Mouse (Mus musculus): Measurements from ENCODE around the gene Tnp1. TPM values are rescaled to one million over a fixed set of nuclear protein-coding genes. Genes with fewer than 3 reads are reported as not detected.

Gene Tnp1
- total RNA-seq (2021), result not detected
- long read RNA-seq, experiment 1, result 0 reads
- long read RNA-seq, experiment 2, result 0 reads

- no peak for TF ChIP-seq CTCF (IDR thresholded peaks at IDR 0.05)
- intact Hi-C loops (cut with DNase I), result no loop called here
- Histone ChIP-seq H3K27ac (no peak within 1 kb of the TSS), H3K4me3 (no peak within 1 kb of the TSS)
- DNase-seq, result no peak
Measured at GRCm38 (mm10) chr1:73015731-73016130, at the start of gene Tnp1. Gene Tnp1 (minus strand): TSS chr1:73015909.

DNA sequence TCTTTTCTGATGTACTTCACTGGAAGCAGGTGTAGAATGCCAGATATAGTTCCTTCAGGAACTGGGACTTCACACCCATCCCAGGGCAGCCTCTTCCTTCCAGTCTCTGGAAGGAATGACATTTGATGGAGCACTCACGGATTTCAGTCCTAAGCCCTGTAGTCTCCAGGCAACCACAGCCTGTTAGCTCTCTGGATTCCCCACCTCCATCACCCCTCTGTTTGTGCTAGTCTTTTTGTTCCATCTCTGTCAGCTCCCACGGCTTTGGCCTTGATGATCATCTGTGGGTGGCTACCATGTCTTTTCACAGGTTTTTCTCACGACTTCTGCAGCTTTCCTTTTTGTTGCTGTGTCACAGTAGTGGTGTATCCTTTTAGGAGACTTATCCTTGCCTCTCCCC is 48.6 kb upstream of the Tnp1 start:
- no peak overlapping the region for H3K27ac ChIP-seq
- TF ChIP-seq CTCF (IDR thresholded peaks at IDR 0.05), result no peak
- H3K4me3 ChIP-seq, result no peak overlapping the region
- no peak for DNase-seq
- intact Hi-C loops (cut with DNase I), result no loop called here

DNA sequence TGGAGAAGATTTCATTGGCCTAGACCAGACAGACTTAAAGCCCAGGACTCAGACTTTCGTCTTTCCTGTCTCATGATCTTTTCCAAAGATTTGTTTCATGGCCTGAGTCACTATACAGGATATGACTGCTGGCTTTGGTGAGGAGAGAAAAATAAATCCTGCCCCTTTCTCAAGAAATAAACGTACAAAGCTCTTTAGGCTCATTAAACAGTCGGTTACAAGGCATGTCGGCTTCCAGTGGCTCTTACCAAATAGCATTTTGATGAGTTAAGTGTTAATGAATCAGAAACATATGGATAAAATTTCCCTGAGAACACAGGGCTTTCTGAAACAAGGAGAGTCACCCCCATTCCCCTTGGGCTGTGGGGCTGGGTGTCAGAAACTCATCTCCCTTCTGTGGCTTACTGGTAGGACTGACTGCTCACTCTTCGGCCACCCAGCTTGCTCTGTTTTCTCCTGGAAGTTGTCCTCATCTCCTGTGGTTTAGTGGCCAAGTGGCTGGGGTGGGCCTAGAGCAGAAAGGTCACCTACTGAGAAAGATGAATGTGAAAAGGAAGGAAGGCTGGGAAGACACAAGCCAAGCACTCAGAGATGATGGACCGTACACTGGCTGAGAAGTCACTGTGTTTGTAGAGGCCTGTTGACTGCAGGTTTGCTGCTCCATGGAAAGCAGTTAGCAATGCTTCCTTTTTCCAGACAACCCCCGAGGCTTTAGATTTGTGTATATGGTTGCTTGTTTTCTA is 46.0 kb upstream of the Tnp1 start:
- DNase-seq, result no peak
- intact Hi-C loops (cut with DNase I), result no loop called here
- TF ChIP-seq CTCF (IDR thresholded peaks at IDR 0.05), result no peak
- no peak overlapping the region for H3K4me3 ChIP-seq
- H3K27ac ChIP-seq, result no peak overlapping the region

DNA sequence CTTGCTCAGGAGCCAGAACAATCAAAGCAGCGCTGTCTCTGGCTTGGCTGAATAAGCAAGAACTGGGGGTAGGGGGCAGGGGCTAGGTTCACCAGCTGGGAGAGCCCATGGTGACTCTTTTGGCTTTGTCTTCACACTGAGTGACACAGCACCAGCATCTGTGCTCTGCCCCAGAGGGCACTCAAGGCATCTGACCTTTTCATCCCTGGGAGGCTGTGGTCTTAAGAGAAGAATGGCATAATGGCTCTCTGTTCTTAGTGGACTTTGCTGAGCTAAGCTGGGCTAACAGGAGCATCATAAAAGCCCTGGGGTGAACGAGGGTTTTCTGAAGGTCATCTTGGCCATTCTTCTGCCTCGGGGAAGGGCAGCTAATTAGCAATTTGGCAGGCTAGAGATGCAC is 44.6 kb upstream of the Tnp1 start:
- intact Hi-C loops (cut with DNase I), result no loop called here
- Histone ChIP-seq H3K4me3 (no peak overlapping the region), H3K27ac (no peak overlapping the region)
- no peak for TF ChIP-seq CTCF (IDR thresholded peaks at IDR 0.05)
- no peak for DNase-seq

DNA sequence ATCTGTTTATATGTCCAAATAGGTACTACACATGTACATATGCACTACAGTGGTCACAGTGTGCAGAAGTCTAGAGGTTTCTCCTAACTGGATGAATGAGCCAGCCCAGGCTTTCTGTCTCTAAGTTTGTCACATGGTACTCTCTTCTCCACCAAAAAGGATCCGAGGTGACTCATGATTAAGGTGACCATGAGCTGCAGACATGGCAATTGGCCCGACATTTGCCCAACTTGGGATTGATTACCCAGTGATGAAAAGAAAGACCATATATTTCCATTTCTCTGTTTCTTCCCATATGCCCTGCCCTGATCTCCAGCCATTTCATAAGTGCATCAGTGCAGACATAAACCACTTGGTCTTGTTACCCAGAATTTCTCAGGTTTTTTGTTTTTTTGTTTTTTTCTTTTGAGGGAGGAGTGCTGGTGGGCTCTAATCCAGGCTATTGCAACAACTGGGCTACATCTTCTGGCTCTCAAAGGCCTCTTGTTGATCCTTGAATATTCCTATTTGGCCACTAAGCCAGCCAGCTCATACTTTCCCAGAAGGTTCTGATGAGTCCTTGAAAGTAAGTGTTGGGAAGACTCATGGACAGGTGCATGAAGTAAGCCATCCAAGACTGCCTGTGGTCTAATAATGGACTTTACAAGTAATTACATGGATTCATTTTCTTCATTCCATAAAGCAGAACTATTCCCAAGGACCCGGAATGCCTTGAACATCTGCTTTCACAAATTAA is 40.7 kb upstream of the Tnp1 start:
- DNase-seq, result no peak
- intact Hi-C loops (cut with DNase I), result no loop called here
- no peak for TF ChIP-seq CTCF (IDR thresholded peaks at IDR 0.05)

GRCm38 (mm10) chr1:73055820-73056219 is 40.1 kb upstream of the Tnp1 start:
- no peak for TF ChIP-seq CTCF (IDR thresholded peaks at IDR 0.05)
- intact Hi-C loops (cut with DNase I), result no loop called here
- Histone ChIP-seq H3K27ac (no peak overlapping the region), H3K4me3 (no peak overlapping the region)
- no peak for DNase-seq

More for the DNA sequence above, 40.7 kb upstream of the Tnp1 start:
- Histone ChIP-seq H3K27ac (no peak overlapping the region), H3K4me3 (no peak overlapping the region)

- no peak for TF ChIP-seq CTCF (IDR thresholded peaks at IDR 0.05)
- peak; percentile 80 for DNase-seq
- Histone ChIP-seq H3K27ac (peak overlapping the region; percentile 31; the same call in 1 of the 2 replicates), H3K4me3 (no peak overlapping the region)
- intact Hi-C loops (cut with DNase I), result no loop called here
Measured at GRCm38 (mm10) chr1:73055206-73055605, 39.5 kb upstream of the Tnp1 start.

DNA sequence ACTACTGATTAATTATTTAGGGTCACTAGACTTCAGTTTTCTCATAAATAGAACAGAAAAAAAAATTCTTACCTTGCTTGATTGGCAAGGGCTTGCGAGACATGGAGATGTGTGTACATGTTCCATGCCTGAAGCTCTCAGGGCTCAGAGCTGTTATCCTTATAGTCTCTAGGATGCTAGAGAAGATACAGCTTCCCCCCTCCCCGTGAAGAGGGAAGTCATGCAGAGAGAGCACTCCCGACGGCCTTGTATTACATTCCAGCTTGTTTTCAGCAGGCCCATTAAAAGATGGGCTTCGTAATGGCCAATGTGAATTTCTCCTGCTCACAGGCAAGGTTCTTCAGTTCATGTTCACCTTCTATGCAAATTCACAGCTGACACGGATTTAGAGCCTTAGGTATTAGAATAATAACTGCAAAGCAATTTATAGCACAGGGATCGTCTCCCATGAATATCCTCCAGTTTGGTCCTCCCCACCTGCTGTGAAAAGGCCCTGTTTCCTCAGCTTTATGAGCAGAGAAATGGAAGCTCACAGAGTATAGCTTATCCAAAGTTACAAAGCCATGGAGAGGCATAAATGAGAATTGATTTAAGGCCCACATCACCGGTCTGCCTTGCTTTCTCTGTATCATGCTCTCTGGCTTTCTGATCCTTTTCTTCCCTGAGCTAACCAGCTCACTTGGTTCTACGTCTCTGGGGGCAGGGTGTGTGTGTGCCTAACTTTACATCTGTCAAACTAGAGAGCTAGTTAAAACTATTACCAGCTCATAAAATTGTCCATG is 38.0 kb upstream of the Tnp1 start:
- TF ChIP-seq CTCF (IDR thresholded peaks at IDR 0.05), result no peak
- no peak overlapping the region for H3K4me3 ChIP-seq
- DNase-seq, result no peak
- no peak overlapping the region for H3K27ac ChIP-seq
- intact Hi-C loops (cut with DNase I), result no loop called here

DNA sequence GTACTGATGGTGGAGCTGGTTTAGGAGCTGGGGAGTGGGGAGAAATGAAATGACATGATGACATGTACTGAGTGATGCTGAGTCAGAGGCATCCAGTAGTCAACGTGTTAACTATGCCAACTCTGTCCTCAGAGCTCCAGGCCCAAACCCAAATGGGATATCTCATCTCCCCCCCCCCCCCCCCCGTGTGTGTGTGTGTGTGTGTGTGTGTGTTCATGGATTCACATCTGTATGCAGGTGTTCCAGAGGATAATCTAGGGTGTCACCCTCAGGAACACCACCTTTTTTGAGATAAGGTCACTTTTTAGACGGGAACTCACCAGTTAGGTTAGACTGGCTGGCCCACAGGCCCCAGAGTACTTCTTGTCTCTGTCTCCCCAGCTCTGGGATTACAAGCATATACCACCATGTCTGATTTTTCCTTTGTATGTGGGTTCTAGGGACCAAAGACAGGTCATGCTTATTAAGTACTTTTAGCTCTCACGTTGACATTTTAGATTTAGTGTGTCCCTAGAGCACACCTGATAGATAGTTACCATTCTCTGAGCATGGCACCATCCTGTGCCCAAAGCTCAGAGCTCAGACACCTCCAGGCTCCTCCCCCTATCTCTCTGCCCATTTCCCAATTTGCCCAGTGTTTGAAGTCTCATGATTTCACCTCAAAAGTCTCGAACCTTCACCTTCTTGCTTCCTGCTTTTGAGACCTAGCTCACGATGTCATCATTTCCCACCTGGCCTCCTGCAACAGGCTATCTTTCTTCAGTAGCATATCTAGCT is 31.4 kb upstream of the Tnp1 start:
- TF ChIP-seq CTCF (IDR thresholded peaks at IDR 0.05), result no peak
- DNase-seq, result no peak
- intact Hi-C loops (cut with DNase I), result loop anchor here (5.0 kb wide), 3 partner anchors 65 to 220 kb away; no protein-coding TSS in a partner anchor
- no peak overlapping the region for H3K27ac ChIP-seq
- H3K4me3 ChIP-seq, result no peak overlapping the region

GRCm38 (mm10) chr1:73045948-73046685 is 30.4 kb upstream of the Tnp1 start:
- peak overlapping the region; percentile 69 for H3K27ac ChIP-seq
- TF ChIP-seq CTCF (IDR thresholded peaks at IDR 0.05), result no peak
- DNase-seq, result peak; percentile 69
- intact Hi-C loops (cut with DNase I), result loop anchor here (5.0 kb wide), 3 partner anchors 66 to 221 kb away; no protein-coding TSS in a partner anchor
- no peak overlapping the region for H3K4me3 ChIP-seq

GRCm38 (mm10) chr1:73043671-73044070 is 28.0 kb upstream of the Tnp1 start:
- no peak overlapping the region for H3K27ac ChIP-seq
- intact Hi-C loops (cut with DNase I), result no loop called here
- DNase-seq, result peak; percentile 65

More at GRCm38 (mm10) chr1:73043671-73044070, 28.0 kb upstream of the Tnp1 start:
- no peak for TF ChIP-seq CTCF (IDR thresholded peaks at IDR 0.05)
- H3K4me3 ChIP-seq, result no peak overlapping the region
